Mouse (Mus musculus) bone marrow, adult 2 months (tissue): ENCODE measurements at regions not wholly inside any gene's neighbourhood (a gene's known extent, or its start where the extent isn't known, plus 50 kb on each side); places are given as distances from the start of the nearest gene placed in this dataset.

Experiments used
- CTCF ChIP-seq: fragments of 200-500 bp; IDR thresholded peaks from 2 replicates; pipeline ENCODE4 v1.5.1; 2011; ENCODE audit warnings: low read length, control low read depth; ENCODE audit not compliant: control insufficient read depth, insufficient read depth
- POLR2A ChIP-seq: fragments of 200-500 bp; IDR thresholded peaks from 2 replicates; pipeline ENCODE4 v1.6.1; 2011; ENCODE audit warnings: low read depth, mild to moderate bottlenecking, control low read depth, low read length, borderline replicate concordance; ENCODE audit not compliant: control insufficient read depth

DNA sequence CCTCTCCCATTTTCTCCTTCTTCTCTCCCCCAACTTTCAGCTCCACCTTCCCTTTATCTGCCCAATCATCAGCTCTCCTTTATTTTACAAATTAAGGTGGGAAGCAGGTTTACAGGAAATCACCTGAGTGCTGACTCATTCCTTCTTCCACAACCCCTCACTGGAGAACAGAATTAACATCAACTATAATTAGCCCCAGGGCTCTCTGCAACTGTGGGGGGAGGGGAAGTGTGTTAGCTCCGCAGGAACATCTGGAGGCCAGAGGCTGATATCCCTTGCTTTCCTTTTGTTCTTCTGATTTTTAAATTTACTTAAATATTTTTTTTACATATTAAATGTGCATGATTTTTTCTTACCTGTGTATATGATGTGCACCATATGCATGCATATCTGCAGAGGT lies 459.4 kb upstream of the 3110018I06Rik start:
- no peak for TF ChIP-seq POLR2A
- TF ChIP-seq CTCF: no peak
